Mouse (Mus musculus): ENCODE measurements around the gene Rfesd.

Gene Rfesd

DNA sequence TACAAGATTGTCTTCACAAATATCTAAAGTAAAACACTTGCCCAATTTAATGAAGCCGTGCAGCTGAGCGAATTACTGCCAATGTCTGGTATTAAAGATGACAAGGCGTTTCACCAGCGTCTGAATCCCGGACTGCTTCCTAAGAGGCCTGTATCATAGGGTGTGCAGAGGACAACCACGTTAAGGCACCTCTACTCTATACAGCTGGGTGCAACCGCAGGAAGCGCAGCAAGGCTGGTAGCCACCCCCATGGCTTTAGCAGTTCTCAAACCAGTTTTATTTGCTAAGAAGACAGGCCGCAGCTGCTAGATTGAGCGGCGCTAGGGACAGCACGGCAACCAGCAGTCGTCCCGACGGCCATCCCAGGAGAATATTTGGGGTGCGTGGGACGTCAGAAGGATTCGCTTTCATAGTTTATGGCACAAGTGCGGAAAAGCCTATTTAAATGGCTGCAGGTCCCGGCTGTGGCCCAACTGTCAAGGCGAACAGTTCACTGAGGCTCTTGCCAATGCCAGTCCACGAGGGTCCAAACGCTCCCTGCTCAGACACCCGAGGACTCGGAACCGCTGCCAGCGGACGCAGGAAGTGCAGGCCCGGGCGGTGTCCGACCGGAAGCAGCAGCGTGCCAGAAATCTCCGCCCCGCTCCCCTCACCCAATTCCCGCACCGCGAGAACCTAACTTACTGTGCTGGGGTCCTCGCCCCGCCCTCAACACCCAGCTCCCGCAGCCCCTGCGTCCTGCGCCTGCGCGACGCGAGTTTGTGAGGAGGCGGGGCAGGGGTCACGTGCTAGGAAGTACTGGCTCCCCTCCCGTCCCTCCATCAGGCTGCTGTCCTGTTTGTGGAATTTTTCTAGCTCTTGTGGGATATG is at the start of gene Rfesd:
TSS of gene Rfesd (minus strand) at position 746 of the 870 bp plus-strand sequence.
- peak; percentile 97 for DNase-seq (ENCODE audit: low read depth, low spot score)

DNA sequence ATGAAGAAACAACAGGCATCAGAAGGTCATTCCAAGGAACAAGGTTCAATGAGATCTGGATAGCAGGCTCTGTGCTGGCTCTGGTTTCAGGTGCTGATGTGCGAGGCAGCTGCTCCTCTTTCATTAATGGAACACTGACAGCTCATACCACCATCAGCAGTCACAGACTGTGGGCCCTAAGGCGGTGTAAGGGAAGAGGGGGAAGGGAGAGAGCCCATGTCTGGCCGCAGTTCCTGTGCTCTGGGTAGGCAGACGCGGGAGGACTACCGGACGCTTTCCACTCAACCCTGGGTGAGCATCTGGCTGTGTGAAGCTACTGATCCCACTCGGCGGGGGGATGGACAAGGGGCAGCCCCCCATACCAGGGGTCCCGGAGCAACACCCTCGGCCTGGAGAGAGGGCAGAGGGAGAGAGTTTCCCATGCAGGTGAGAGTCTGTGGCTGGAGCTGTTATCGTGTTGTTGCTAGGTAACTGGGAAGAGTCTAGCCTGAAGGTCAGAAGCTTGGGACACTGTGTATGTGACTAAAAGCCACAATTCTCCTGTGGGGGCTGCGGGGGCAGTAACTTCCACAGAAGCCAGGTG is 45.9 kb upstream of the Rfesd start:
- no peak for DNase-seq (ENCODE audit: low read depth, low spot score)

DNA sequence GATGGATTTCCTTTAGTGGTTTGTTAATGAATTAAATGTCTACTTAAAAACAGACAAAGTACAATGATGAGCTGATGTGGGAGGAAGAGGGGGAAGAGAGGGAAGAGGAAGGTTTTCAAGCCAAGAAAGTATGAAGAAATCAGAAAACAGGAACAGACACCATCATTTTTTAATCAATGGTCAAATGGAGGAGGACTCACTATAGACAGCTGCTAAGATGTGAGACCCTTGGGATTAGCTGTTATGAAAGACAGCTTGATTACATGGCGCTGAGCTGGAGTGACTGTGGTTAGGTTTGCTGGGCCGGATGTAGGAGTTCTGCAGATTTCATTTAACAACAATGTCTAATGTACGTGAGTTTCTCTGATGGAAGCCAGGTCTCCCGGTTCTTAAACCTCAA is 45.0 kb upstream of the Rfesd start:
- no peak for DNase-seq (ENCODE audit: low read depth, low spot score)

DNA sequence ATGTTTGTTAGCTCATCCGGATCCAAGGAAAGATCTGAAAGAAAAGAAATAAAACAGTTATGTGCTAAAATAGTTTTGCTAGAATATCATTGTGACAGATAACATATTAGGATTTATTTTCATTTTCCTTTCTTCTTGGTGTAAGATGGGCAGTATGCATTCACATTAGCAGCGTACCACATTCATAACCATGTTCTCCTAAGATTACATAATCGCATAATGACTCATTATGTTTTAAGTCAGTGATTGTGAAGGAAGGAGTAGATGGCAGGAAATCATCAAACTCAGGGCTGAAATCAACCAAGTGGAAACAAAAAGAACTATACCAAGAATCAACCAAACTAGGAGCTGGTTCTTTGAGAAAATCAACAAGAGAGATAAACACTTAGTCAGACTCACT is 44.0 kb upstream of the Rfesd start:
- no peak for DNase-seq (ENCODE audit: low read depth, low spot score)

DNA sequence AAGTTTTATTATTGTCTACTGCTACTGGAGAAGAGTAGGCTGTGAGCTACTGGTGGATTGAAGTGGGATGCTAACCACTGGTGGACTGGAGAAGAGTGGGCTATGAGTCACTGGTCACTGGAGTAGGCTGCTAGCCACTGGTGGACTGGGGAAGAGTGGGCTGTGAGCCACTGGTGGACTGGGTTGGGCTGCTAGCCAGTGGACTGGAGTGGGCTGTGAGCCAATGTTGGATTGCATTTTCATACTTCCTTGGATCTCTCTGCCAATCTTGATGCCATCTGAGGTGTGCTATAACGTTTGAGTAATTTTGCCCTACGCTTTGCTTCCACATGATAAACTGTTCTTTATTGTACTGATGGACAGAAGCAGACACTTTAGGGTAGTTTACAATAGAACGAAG is 43.6 kb upstream of the Rfesd start:
- no peak for DNase-seq (ENCODE audit: low read depth, low spot score)

DNA sequence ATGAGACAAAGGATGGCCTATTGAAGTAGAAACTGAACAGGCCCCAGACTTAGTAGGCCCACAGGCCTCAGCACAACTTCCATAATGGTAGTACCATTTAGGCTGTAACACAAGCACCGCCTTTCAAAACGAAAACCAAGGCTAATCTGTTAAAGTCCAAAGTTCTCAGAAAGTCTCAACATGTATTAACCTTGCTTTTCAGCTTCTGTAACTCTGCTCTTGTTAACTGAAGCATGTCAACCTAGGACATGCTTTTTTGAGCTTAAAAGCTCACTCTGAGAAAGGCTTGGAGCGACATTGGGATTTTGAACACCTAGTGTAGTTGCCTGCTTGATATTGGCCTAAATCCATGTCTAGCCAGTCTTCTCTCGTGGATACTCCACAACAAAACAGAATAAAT is 41.1 kb upstream of the Rfesd start:
- no peak for DNase-seq (ENCODE audit: low read depth, low spot score)

DNA sequence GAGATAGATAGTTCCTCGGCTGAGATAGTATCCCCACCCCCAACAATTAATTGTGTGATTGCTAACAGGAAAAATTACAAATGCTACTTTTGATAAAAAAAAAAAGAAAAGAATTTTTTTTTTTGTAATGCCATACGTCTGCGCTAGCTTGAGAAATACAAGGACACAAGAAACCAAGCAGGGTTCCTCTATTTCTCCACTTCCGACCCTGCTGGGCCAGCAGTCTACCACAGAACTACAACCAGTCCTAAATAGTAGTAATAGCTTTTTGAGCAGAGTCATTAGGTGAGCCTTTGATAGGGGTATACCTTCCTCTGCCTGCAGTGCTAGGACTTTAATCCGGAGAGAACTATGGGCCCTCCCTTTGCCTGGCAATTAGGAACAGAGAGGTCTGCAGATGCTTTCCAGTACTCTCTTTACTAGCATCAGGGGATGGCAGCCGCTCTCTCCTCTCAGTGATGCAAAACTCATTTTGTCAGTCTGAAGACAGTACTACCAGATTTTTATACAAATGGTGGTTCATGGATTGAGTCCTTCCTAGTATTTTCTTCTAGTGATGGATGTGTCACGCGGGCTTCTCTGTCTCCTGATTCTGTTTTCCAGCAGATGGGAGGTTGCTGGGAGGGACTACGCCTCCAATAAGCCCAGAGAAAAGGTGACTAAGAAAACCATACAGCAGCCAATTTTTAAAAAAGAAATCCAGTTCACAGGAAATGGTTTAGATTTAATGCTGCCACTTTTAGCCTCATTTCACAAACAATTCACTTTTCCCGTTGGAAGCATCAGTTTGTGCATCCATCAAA is 38.9 kb upstream of the Rfesd start:
- no peak for DNase-seq (ENCODE audit: low read depth, low spot score)

DNA sequence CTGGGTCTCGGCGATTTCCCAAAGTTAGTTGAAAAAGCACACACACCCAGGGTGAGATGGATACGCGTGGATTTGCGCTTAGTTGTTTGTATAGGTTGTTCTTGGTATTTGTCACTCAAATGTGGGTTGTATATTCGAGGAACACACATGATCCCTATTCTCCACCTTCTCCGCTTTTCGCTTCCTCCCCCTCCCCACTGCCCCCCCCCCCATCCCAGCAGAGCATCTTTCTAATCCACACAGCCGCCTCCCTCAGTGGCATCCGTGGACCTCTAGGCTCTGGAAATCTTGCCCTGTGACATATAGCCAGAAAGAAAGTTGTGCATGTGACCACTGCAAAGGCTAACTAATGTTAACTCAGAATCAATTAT is 38.4 kb upstream of the Rfesd start, which contains the start of gene Gpr150:
TSS of gene Gpr150 (minus strand) at position 101 of the 371 bp plus-strand sequence.
- no peak for DNase-seq (ENCODE audit: low read depth, low spot score)

DNA sequence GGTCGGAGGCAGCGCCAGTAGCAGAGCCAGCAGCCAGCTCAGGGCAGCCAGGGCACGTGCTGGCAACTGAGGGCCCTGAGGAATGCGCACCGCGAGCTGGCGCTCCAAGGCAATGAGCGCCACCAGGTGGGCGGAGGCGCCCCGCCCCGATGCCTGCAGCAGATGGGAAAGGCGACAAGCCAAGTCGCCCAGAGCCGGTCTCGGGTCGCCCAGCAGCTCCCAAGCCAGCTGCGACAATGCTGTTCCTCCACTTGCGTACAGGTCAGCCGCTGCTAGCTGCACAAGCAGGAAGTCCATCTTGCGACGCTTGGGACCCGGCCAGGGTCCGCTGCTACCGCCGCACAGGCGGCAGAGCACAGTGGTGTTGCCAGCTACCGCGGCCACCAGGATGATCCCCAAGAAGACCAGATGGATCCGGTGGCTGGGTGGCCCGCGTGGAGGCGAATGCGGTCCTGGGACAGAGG is 37.8 kb upstream of the Rfesd start:
- DNase-seq (ENCODE audit: low read depth, low spot score): no peak

DNA sequence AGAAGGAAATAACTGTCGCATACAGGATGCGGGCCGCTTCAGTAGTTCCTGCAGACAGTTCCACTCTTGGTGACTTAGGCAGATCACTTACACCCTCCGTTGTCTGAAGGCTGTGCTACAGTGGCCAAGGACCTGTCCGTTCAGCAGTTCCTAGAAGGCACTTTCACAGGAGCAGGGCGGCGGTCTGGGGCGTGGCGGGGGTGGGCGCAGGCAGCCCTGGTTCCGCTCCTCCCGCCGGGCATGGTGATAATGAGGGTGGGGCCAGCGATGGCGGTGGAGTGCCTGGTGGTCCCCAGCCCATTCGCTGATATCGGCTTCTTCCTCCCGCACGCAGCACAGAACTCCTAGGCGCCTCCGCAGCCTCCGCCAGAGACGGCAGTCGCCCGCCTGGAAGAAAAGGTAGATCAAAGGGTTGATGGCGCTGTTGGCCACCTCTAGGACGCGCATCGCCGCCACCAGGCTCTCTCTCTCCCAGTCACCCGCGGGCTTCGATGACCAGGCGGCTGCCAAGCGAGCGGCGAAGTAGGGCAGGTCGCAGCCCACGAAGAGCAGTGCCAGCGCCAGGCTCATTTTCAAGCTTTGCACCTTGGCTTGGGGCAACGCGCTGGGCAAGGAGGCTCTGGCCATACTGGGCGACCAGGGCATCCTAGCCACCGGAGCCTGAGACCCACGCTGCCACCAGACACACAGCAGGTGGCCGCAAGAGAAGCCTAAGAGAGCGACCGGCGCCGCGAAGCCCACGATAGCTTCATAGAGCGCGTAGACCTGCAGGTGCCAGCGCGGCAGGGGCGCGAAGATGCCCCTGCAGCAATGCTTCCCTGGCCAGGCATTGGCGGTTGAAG is 37.1 kb upstream of the Rfesd start:
- no peak for DNase-seq (ENCODE audit: low read depth, low spot score)

DNA sequence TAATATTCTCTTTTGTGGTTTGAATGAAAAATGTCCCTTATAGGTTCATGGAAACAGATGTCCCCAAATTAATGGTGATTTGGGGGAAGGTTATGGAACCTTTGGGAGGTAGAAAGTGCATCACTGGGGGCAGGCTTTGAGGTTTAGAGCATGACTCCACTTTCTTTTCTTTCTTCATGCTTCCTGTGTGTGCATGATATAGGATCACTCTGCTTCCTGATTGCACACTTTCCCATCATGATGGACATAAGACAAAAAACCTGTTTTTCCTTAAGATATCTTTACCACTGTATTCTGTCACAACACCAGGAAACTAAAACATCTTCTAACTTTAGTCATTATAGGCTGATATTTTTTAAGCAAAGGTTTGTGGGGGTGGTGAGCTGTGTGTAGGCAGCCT is 26.5 kb upstream of the Rfesd start:
- DNase-seq (ENCODE audit: low read depth, low spot score): no peak

DNA sequence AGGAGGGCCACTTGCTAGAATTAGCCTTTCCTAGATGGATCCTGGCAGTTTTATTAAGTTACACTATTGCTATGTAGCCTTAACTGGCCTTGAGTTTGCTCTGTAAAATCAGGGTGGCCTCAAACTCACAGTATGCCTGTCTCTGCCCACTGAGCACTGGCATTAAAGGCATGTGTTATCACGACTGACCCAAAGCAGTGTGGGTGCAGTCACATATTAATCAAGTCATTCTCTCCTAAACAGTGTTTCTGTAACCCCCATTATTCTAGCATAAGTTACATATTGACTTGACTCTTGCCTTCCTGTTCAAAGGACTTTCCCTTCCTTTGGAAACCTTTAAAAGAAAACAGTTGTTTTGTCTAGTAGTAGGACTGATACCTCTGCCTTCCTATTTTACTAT is 23.9 kb upstream of the Rfesd start:
- DNase-seq (ENCODE audit: low read depth, low spot score): no peak

DNA sequence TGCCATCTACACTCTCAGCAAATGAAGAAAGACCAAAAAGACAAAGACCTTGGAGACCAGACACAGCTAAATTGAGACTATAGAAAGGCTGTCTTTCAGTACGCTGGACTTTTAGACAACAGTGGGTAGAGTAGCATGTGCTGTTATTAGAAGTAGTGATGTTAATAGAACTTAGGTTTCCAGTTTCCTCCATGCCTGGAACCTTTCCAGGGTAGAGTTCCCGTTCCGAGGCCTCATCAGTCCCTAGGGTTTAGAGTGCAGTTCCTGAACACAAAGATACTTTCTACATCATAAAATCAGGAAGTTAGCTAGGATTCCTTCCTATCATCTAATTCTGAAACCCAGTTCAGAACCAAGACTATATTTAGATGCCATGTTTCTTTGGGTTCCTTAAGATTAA is 6.1 kb upstream of the Rfesd start:
- DNase-seq (ENCODE audit: low read depth, low spot score): no peak

DNA sequence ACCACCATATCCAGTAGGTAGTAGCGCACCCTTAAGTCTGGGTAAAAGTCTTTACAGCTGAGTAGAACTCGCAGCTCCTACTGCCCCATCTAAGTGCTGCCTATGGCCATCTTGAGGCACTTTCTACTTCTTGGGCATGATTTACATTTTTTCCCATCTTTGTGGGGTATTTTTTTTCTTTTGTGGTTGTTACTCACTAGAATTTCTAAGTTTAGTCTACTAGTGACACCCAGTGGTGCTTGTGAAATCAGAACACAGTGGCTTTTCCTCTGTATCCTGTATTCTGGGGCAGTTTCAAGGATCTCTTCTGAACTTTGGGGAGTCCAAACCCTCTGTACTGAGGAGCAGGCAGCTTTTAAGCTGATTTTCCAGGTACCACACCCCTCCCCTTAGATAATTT is 3.3 kb upstream of the Rfesd start:
- peak; percentile 66 for DNase-seq (ENCODE audit: low read depth, low spot score)

DNA sequence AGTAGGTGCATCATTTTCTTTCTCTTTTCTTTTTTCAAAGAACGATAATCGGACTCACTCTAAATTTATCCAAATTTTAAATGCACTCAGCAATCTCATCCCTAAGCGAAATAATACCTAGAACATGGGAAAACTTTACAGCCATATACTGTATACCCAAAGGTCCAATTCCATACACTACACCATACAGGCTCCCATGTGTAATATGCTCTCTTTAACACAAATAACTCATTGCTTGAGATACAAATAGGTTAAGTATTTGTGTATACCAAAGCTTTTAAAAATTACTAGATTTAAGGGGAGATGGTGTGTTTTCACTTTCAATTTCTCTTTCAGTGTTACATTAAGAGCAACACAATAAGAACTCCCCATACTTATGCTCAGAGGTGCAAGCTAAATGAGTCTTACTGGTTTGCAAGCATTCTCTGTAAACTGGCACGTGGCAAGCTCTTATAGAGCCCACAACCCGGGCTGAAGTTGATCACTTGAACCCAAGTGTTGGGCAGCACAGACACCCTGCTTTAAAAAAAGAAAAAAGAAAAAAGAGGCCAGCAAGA is 403 bp upstream of the Rfesd start:
- DNase-seq (ENCODE audit: low read depth, low spot score): no peak

DNA sequence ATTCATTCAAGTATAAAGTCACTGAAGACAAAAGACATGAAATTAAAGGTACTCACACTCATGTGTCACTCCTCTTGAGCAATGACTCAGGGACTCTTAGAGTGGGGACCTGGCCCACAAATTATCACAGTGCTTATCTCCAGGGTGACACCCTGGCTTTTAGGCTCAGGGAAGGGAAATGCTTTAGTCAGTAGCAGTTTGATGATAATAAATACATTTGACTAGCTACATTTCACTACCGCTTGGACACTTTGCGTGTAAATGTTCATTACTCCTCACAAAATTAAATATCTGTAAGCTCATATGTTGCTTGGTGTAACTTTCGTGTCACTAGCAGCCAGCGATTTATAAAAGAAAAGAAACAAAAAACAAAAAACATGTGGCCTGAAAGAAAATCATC is 1.1 kb downstream of the Rfesd start:
- peak; percentile 37 for DNase-seq (ENCODE audit: low read depth, low spot score)

DNA sequence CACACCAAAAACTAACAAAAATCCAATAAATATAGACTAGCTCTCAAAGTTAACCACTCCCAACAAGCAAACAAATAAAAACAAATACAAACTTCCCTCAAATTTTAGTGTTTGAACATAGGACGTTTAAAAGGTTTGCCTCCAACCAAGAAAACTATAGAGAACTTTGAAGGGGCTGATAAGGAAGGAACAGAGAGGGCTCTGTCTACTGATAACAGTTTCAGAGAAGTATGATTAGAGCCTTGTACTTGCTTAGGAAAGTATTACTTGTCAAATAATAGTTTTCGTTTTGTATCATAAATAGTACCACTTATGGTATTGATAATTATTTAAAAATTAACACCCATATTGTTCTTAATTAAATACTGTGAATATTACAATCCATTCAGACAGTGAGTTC is 4.0 kb downstream of the Rfesd start:
- no peak for DNase-seq (ENCODE audit: low read depth, low spot score)

DNA sequence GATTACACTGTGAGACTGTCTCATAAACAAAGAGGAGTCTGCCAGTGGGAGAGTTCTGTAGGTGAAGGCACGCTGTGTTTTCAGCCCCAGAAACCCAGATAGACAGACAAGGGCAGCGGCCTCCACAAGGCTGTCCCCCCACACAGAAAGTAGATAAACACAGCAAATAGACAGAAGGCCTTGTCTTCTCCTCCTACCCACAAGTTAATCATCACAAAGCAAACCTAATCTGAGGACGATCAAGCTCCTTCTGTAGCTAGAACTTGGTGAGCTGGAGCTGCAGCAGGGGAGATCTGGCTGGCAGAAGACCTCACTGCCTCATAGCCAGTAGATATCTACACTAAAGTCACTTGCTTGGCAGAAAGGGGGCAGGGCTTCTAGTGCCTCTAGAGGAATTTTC is 15.2 kb downstream of the Rfesd start:
- no peak for DNase-seq (ENCODE audit: low read depth, low spot score)

DNA sequence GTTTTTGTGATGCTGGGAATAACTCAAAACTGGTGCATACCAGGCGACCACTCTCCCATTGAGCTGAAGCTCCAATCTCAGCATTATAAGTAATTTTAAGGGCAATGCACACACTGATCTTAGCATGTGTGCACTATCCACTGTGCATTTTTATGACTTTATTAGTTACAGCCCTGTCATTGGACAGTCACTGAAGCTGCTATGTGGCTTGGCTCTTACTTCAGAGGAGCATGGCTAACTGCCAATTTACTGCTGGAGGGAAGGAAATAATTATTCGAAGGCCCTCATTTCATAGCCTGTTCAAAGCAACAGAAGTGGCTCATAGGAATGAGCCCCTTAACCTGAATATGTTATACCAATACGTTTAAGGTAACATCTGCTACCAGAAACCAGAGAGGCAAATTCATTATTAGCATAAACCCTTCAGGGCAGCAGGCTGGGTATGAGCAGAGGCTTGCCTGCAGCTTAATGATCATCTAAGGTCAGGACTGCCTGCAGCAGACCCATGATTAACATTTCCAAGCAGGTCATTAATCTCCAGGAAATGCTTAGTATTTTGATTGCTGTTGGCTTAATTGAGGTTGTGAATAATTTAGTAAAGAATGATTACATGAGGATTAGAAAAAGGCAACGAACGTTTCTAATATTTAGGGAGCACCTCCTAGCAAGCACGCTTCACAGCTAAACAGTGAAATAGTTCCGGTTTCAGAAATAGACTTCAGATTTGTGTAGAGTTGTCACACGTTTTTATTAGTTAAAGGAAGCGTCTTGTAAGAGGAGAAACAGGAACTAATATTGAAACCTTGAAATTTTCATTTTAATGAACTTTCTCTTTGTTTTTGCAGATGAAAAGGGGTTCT is 26.1 kb downstream of the Rfesd start:
- DNase-seq (ENCODE audit: low read depth, low spot score): peak; percentile 39

DNA sequence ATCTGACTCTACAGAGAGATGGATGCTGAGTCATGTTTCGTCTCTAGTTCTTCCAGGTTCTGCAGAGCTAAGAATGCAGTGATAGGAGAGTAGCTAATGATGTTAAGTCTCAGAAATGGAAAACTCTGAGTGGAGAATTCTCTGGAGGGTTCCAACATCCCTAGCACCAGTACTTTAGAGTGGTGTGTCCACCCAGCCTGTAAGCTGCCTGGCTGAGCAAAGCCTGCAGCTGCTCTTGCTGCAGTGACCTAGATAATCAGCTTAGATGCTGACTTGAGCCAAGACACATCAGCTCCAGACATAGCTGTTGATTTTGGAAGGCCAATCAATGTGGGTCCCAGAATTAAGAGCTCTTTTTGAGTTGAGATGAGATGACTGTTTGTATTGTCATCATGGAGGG is 30.4 kb downstream of the Rfesd start:
- peak; percentile 40 for DNase-seq (ENCODE audit: low read depth, low spot score)
